Mouse (Mus musculus) adrenal gland, postnatal 4 days (tissue): ENCODE data around the gene Gbf1. TPM values are rescaled to one million over a fixed set of nuclear protein-coding genes. Genes with fewer than 3 reads are reported as not detected.
A peak's percentile ranks its signal among the peaks of the same experiment; 100 is the strongest.

Source experiments
- DNase-seq, 2 experiments: peaks; one replicate each; pipeline ENCODE4 v3.0.0; 2021 to 2022; ENCODE audit warnings: low spot score in 2 of 2, mixed read lengths in 2 of 2
- total RNA-seq, 2 experiments: library from RNA; stranded (reverse); gene quantifications; 2 replicates each; pipeline ENCODE4 v1.2.3; 2021

The Gbf1 gene
- total RNA-seq, 2 experiments from 2014 or later = 64.2 to 77.1 TPM

DNA sequence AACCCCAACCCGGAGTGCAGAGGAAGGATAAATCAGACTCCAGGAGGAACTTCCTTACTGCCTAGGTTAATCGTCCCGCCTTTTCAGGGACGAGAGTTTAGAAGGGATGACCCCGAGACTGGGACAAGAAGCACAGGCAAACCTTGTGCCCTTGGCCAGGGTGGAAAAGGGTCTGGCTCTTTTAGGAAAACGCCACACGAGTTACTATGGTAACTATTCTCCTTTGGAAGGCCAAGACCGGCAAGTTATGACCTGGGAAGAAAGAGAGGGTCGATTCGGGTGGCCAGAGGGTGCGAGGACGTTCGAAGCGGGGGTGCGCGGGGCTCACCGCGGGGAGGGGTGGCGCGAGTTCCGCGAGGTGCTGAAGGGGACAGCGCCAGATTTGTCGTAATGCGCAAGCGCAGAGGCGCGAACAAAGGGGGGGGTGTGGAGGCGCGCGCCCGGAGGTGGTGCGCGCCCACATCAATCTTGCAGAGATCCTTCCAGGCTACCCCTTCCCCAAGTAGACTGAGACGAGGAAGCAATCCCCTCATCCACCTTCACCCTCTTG, 174.5 kb downstream of the Gbf1 start, which contains the start of gene Psd:
Psd (minus strand) TSS at position 401 of the 550 bp plus-strand sequence.
- peak in 1 of 2 experiments; percentile 41 for DNase-seq

- DNase-seq = no peak
Measured at GRCm38 (mm10) chr19:46327531-46328064, 175.3 kb downstream of the Gbf1 start.

- DNase-seq = peak; percentile 82 to 89
Measured at GRCm38 (mm10) chr19:46328081-46329030, 176.0 kb downstream of the Gbf1 start, which contains the start of gene Fbxl15. Fbxl15 (plus strand) TSS chr19:46328184.

DNA sequence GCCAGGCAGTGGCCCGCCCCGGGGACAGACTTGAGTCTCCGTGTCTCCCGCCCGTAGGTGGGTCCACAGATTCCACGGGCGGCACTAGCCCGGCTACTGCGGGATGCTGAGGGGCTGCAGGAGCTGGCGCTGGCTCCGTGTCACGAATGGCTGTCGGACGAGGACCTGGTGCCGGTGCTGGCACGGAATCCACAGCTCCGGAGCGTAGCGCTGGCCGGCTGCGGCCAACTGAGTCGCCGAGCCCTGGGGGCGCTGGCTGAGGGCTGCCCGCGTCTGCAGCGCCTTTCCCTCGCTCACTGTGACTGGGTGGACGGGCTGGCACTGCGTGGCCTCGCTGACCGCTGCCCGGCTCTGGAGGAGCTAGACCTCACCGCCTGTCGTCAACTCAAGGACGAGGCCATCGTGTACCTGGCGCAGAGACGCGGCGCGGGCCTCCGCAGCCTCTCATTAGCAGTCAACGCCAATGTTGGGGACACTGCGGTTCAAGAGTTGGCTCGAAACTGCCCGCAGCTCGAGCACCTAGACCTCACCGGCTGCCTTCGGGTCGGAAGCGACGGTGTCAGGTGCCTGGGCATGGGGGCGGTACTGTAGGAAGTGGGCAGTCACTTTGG, 176.8 kb downstream of the Gbf1 start:
- DNase-seq = no peak

GRCm38 (mm10) chr19:46329951-46330350, 177.6 kb downstream of the Gbf1 start:
- DNase-seq = peak; percentile 67 to 76

DNA sequence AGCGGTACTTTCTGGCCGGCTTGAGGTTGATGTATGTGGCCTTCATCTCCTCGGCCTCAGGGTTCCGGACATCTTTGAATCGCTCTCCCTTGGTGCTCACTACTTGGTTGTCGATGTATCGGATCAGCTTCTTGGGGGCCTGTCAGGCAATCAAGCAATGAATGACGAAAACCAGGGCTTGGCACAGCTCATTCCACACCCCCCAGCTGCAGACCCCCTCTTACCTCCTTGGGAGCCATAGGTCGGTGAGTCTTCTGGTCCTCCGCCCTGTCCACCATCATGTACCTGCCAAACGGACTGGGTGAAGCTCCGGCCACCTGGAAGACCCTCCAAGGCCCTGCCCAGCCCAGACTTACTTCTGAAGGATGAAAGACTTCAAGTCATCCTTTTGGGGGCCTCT, 178.4 kb downstream of the Gbf1 start:
- no peak for DNase-seq

DNA sequence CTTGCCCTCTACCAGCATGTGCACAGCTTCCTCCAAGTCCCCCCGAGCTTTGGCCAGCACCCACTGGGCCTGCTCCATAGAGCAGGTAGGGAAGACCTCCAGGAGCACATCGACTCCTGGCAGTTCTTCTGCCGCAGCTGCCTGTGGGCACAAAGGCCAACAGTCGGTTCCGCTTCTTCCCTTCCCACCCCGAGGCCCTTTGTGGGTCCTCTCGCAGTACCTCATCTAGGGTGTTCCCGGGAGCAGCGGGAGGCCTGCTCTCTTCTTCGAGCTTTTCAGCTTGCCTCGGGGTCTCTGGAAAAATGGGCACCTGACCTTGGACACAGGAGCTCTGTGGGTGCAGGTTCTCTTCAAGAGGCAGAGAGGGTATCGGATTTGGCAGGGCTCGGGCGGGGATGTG, 179.0 kb downstream of the Gbf1 start:
- no peak for DNase-seq

DNA sequence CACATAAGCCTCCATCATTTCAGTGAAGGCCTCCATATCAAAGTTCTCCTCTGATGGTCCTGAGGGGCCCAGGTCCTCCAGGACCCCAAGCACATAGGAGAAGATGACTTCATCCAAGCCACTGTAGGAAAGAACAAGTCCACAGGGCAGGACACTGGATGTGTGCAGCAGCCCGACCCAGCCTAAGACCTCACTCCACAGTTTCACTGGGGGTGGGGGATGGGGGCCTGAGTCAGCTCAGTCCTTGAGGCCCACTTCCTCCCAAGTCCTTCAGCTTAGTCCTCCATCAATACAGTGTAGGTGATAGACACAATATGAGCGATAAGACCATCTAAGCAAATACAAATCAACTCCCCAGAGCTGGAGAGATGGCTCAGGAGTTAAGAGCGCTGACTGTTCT, 179.6 kb downstream of the Gbf1 start:
- no peak for DNase-seq

GRCm38 (mm10) chr19:46332721-46333339, 180.5 kb downstream of the Gbf1 start:
- DNase-seq = no peak

DNA sequence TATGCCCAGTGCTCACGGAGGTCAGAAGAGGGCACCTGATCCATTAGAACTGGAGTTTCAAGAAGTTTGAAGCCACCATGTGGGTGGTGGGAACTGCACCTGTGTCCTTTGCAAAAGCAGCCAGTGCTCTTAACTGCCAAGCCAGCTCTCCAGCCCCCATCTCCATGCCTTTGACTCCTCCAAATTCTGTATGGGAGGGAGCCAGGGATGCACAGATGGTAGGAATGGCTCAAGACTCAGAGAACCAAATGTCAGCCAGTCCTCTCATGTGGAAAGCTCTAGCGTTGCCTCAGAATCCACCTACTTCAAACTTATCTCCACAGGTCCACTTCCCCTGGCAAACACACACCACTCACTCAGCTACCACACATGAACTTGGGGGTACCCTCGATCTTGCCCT, 181.6 kb downstream of the Gbf1 start:
- no peak for DNase-seq

Other genes starting within 250 kb of the Gbf1 start
- 10 to 100 TPM; 21.6 to 21.9 TPM for gene Armh3, start 154.0 kb upstream of the Gbf1 start, total RNA-seq
- gene Hps6, start 149.0 kb upstream of the Gbf1 start, total RNA-seq = 10 to 100 TPM; 16.5 to 17.1 TPM
- 10 to 100 TPM; 30.5 to 40.2 TPM for gene Pprc1, start 107.6 kb upstream of the Gbf1 start, total RNA-seq
- gene Ldb1, start 107.3 kb upstream of the Gbf1 start, total RNA-seq = 100 to 1,000 TPM; 161 TPM
- 10 to 100 TPM; 44.7 to 46.2 TPM for gene Nolc1, start 76.6 kb upstream of the Gbf1 start, total RNA-seq
- under 1 TPM; 0.31 to 0.93 TPM for gene Elovl3, start 20.6 kb upstream of the Gbf1 start, total RNA-seq
- 1 to 10 TPM in 1 of 2 experiments, under 1 TPM in 1; 0.56 to 2.0 TPM for gene Pitx3, start 4.2 kb upstream of the Gbf1 start, total RNA-seq
- gene Nfkb2, start 151.8 kb downstream of the Gbf1 start, total RNA-seq = 10 to 100 TPM; 22.0 to 24.3 TPM
- 10 to 100 TPM; 19.0 to 22.6 TPM for gene Psd, start 174.6 kb downstream of the Gbf1 start, total RNA-seq
- 10 to 100 TPM in 1 of 2 experiments, 1 to 10 TPM in 1; 9.6 to 10.4 TPM for gene Fbxl15, start 175.7 kb downstream of the Gbf1 start, total RNA-seq
- gene Cuedc2, start 186.2 kb downstream of the Gbf1 start, total RNA-seq = 100 to 1,000 TPM; 106 to 112 TPM
- 1 to 10 TPM; 4.8 to 5.7 TPM for gene Mfsd13a, start 188.6 kb downstream of the Gbf1 start, total RNA-seq
- 1 to 10 TPM in 1 of 2 experiments, under 1 TPM in 1; 0.73 to 1.6 TPM for gene 2310034G01Rik, start 197.8 kb downstream of the Gbf1 start, total RNA-seq
- 100 to 1,000 TPM in 1 of 2 experiments, 10 to 100 TPM in 1; 95.3 to 110 TPM for gene Actr1a, start 243.2 kb downstream of the Gbf1 start, total RNA-seq
- 10 to 100 TPM; 30.5 to 34.6 TPM for gene Sufu, start 244.4 kb downstream of the Gbf1 start, total RNA-seq